Mouse (Mus musculus): Measurements from ENCODE around the gene Myadm.

GRCm38 (mm10) chr7:3308646-3309045 is 19.8 kb downstream of the Myadm start:
- no peak for TF ChIP-seq POLR2A (IDR thresholded peaks at IDR 0.05; ENCODE audit: borderline replicate concordance, extremely low read depth, low read depth, low read length)
- no peak for TF ChIP-seq CTCF (IDR thresholded peaks at IDR 0.05; ENCODE audit: insufficient read depth, low read length)
